Mouse (Mus musculus) adipocyte (in vitro differentiated cells): ENCODE measurements around the gene Mgst2.

Experiments
- DNase-seq: peaks from one replicate; pipeline ENCODE4 v3.0.0-alpha.2; 2016; ENCODE audit warnings: low spot score

Mgst2 gene

DNA sequence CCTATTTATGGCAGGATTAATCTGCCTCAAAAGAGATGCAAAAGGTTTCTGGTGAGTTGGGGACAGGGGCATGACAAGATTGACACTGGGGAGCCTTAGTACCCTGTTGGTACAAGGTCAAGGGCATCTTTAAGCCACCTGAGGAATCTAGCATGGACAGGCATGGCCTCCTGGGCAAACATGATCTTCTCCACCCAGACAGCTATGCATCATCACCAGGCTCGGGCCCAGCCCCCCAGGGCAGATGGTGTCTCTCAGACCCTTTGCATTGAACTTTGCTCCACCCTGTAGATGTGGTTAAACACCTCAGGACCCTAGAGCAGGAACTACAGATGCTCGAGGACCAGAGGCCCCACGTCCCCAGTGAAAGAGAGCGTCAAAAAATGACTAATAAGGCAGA, at the start of gene Mgst2:
TSS of gene Mgst2 (plus strand) at position 301 of the 400 bp plus-strand sequence.
- no peak for DNase-seq

DNA sequence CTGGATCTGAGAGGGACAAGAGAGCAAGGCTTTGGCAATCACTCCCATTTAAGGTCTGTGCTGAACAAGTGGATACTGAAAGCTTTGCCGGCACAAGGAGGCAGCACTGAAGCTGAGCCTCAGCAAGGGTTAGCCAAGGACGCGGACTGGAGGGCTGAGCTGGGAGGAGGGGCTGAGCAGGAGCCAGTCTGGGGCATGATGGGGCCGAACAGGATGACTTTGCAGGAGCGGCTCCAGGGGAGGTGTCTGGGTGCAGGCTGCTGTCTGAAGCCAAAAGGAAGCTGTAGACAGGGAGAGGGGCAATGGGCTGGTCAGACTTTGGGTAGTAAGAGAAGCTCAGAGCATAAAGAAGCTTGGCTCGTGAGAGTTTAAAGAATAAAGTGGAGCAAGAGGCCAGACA, 48.2 kb upstream of the Mgst2 start:
- DNase-seq, result peak; percentile 16

DNA sequence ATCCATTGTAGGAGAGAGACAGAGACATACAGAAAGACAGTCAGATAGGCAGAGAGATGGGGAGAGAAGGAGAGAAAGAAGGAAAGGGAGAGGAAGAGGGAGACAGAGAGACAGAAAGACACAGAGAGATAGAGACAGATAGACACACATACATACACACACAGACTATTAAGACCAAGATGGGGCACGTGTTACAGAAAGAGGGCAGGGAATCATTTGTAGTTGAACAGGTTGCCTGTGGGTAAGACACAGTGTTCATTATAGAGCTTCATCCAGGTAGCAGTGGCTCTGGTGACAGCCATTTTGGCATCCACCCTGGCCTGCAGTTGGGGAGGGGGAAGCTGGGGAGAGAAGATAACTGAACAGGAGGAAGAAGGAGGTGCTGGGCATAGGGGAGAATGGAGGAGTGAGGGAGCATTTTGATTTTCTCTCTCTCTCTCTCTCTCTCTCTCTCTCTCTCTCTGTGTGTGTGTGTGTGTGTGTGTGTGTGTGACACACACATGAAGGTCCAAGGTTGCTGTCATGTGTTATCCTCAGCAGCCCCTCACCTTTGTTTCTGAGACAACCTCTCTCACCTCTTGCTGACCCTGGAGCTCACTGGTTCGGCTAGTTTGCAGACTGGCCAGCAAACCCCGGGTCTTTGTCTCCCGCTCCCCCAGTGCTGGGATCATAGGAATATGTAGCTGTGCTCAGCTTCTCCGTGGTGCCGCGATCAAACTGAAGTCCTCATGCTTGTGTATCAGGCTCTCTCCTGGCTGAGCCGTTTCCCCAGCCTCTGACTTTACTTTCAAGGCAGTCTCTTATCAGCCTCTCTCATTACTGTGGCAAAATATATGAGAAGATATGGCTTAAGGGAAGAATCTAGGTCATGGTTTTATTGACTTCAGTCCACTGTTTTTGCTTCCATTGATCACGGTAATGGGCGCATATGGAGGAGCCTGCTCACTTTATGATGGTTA, 47.5 kb upstream of the Mgst2 start:
- DNase-seq, result no peak

DNA sequence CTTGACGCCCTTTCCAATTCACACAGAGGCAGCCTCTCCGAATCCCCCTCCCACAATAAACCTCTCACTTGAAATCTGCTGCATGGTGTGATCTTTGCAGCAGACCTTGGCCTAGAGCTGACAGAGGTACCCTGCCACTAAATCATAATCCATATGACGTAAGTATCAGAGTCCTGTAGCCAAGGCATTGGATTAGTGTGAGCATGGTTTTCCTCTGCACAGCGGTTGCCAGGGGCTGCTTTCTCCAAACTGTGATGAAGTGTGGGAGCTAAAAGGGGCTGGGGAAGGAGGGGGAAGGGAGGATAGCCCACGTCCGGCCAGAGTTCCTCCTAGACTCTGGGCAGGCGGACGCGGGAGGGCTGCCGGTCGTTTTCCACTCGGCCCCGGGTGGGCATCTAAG, 45.9 kb upstream of the Mgst2 start:
- DNase-seq, result no peak

DNA sequence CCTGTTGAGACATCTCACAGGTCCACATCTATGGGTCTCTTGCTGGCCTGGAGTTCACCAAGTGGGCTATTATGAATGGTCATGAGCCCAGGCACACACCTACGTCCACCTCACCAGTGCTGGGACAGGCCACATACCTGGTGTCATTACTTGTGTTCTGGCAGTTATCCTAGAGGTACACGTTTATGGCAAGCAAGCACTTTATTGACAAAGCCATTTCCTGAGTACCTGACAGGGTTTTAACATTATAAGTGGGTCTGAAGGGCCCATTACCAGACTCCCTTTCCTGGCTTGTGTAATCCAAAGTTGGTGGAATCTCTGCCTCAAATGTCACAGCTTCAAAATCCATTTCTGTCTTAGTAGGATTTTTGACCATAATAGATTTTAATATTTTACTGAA, 36.2 kb upstream of the Mgst2 start:
- no peak for DNase-seq

DNA sequence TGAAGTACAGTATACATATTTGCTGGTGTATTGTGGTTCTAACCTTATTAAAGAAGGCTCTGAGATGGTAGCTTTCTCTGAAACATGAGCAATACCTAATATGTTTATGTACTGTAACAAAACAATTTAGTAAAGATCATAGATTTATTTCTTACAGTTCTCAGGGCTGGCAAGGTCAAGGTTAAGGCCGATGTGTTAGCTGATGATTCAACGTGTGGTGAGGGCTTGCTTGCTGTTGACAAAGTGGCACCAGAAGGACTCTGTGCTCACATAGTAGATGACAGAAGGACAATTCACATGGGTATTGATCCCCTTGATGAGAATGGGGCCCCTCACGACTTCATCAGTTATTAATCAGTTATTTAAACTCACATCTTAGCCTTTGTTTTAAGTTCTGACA, 32.4 kb upstream of the Mgst2 start:
- no peak for DNase-seq

DNA sequence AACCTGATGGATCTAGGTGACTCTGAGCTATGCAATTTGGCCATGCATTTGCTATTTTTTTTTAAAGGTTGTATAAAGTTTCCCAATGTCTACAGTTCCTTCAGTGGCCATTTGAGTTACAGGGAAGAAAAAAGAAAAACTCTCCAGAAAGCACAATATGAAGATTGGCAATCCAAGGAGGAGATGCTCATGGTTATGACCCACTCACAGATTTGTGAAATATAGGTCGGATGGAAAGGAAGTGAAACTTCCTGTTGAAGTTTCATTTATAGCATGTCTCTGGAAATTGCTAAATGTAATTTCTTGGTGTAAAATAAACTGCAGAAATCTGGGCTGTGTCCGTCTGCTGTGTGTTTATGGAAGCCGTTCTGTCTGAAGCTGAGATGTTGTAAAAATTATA, 31.2 kb upstream of the Mgst2 start:
- no peak for DNase-seq

DNA sequence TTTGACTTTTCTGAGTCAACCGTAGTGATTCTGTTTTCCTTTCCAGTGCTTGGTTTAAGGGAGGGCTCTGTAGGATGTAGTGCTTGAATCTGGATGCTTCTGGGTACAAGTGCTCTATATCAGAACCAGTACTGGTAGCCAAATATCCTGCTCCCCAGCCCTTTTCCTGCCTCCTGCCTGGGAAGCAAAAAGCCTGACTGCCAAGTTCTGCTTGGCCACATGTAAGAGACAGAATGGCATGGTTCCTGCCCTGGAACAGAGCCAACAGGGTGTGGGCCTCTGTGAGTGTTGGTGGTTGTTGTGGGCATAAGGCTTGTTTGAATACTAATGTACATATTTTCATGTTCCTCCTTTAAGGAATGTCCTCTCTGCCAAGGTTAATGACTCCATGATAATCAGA, 29.4 kb upstream of the Mgst2 start:
- no peak for DNase-seq

DNA sequence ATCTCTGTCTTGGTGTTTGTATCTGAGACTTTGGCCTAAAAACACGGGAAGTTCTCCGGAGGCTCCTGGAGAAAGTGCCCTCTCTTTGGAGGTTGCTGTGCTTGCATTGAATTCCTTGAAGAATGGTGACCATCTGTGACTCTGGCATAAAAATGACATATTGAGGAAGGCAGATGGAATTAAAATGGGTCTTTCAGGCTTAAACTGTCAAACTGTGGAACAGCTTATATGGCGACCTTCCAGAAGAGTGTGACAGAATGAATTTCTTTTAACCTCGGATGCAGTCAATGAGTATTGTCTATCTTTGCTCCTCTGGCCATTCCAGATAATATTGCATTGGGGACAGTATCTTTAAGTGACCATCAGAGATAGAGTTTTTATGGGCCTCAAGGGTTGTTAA, 28.2 kb upstream of the Mgst2 start:
- no peak for DNase-seq

DNA sequence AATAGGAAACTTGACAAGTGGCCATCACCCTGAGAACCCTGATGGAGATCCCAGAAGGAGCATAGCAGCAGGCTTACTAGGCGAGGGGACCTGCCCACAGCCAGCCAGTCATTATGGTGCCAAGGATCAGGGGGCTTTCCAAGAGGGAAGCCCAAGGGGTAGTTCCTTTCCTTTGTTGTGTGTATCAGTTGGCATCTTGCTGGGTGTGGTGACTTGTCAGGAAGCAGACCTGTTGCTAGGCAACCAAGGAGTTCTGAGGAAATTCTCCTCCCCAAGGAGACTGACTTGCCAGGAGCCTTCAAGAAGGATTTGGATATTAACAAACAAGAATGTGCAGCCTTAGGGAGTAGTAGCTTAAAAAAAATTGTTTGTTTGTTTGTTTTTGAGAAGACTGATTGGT, 25.7 kb upstream of the Mgst2 start:
- peak; percentile 39 for DNase-seq

DNA sequence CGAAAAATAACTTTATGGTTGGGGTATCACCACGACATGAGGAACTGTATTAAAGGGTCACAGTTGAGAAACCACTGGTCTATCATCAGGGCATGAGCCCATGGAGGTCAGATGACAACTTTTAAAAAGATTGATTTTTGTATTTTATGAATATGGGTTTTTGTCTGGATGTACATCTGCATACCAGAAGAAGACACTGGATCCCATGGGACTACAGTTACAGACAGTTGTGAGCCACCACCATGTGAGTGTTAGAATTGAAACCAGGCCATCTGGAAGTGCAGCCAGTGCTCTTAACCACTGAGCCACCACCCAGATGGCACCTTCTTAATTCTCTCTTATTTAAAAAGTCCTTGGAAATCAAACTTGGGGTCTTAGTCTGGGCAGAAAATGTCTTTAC, 24.2 kb upstream of the Mgst2 start:
- DNase-seq, result no peak

DNA sequence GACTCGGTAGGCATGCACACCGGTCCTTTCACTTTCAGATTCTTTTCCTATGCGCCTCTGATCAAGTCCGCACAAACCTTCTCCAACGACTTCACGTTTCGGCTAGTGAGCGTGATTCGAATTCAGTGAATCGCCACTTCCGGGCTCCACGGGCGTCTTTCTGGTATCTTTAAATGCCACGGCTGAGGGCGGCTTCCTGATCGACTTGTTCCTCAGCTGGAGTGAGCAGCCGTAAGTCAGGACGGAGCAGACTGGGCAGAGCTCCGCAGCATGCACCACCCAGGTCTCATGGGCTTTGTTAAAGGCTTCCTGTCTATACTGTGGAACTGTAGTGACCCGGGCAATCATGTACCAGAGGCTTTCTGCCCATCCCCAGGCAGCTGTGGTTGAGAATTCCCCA, 23.5 kb upstream of the Mgst2 start:
- DNase-seq, result no peak

DNA sequence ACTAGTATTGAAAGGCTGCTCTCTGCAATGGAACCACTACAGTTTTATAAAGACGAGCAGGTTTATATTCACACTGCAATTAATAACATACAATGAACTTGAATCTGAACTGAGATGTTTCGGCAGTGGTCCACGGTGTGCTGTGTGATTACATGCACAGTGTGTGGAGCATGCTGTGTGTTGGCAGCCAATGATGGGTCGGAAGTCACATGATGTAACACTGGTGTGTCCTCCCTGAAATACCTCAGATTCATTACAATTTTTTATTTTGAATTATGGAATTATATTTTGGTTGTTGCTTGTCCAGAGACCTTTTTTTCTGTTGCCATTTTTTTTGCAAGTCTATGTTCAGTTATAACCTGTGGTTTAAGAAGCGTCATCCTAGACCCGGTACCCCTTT, 22.8 kb upstream of the Mgst2 start:
- no peak for DNase-seq

DNA sequence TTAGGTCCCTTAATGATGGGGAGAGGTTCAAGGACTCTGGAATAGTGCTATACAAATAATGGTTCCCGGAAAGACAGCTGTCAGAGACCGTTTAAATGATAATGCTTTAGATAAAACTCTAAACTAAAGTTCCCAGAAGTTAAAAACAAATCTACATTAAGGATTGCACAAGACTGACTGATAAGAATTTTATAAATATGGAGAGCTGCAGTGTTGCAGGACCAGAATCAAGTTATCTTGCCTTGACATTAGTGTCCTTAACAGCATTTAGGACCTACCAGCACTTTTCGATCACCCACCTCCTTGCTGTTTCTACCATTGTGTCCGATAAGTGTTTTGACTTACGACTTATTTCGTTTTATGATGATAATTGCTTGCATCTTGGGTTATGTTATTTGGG, 21.9 kb upstream of the Mgst2 start:
- DNase-seq, result no peak

DNA sequence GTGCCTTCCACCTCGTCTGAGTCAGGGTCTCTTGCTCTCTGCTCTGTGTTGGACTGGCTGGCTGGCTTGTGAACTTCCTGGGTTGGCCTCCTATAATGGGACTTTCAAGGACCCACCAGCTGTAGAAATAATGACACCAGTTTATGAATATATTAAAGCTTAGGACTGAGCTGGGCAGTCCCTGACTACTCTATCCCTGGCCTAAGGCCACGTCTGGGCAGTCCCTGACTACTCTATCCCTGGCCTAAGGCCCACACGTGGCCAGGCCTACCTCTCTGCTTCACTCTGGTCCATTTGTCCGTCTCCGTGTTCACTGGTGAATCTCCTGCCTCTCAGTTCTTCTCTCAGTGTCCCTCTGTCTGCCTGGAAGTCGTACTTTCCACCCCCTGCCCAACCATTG, 14.7 kb upstream of the Mgst2 start:
- no peak for DNase-seq

DNA sequence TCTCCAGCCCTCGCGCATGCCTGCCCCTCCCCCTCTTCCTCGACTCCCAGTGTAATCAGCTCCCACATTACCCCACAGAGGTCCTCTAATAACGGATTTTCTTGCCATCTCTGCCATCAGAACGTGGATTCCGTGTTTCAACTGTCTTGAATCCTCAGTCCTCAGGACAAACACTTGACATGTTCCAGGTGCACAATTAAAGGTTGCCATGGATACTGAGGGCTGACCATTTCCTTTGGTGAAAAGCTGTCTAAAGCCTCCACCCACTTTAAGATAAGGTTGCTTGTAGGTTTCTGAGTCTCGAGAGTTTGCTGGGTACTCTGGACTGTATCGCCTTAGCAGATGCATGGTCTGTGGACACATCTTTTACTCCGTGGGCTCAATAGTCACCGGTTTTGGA, 13.9 kb upstream of the Mgst2 start:
- no peak for DNase-seq

DNA sequence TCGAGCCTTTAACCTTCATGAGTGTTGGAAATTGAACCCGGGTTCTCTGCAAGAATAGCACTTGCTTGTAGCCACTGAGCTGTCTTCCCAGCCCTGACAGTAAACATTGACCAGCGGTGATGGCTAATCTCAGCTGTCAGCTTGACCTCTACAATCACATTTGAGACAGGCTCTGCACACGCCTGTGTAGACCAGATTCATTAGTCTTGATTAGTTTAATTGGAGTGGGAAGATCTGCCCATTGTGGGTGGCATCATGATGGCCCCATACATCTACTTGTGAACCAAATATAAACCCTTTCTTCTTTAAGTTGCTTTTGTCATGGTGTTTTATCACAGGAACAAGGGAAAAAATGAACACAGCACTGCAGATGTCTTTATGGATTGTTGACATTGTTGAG, 12.8 kb upstream of the Mgst2 start:
- no peak for DNase-seq

DNA sequence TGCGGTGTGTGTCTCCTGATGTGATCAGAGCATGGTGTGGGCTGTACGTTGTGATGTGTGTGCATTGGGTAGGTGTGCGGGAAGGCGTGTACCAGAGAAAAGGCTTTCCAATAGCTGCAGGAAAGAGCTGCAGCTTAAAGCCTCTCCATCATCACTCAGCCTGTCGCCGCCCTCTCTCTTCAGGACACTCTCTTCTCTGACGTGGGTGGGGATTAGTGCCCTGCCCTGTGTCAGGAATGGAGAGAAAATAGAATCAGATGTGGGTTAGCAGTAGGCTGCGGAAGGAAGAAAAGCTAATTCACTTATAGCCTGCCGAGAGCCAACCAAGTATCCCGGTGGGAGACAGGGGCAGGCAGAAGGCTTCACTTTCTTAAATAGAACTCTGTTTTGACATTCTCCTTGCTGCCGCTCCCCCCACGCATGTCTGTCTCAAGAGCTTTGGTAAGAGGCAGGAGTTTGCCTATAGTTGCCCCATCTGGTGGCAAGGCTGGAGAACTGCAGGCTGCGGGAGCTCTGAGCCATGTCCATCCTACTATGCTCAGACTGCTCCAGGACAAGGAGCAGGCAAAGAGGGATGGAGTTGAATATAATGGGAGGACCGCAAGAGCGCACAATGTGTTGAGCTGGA, 12.0 kb upstream of the Mgst2 start:
- peak; percentile 74 for DNase-seq

DNA sequence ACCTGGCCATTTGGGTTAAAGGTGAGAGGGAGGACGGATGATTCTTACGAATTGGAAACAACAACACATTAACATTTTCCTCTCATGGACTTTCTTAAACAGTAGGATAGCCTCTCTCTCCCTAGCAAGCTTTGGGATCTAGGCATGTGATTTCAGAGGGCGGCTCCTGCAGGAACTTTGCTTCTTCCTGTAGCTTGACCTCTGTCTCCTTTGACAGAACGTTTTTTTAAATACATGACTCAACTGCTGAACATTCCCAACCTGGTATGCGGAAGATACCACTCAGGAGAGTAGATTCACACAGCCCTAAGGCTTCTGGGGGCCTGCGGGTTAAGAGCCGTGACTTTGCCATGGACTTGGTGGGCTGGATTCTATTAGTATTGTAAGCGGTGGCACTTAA, 10.7 kb upstream of the Mgst2 start:
- DNase-seq, result no peak

DNA sequence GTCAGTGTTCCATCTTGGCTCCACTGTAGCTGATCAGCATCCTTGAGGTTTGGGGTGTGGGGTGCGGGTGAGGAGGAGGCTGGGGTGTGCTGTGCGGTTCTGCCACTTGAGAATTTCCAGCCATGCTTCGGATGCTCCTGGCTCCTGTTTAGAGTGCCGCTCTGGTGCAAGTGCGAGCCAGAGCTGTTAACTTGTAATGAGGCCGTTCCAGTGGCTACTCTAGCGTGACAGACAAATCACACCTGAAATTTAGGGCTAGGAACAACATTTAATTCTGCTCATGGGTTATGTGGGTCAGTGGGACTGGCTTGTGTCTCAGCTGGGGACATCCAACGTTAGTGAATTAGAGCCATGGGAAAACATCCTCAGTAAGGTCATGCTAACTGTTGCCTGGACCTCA, 10.2 kb upstream of the Mgst2 start:
- no peak for DNase-seq

DNA sequence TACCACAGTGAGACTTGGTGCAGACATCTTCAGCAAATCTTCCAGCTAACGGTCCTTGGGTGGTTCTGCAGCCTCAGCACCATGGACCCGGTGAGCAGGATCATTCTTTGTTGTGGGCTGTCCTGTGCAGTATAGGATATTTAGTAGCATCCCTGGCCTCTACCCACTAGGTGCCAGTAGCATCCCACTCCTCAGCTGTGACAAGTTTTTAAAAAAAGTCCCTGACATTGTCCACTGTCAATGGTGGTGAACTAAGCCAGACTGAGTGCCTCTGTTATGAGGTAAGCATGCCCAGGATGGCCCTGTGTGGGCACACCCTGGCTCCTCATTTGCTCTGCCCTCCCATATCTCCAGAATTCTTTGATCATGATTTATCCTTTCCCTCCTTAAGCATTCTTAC, 9.0 kb upstream of the Mgst2 start:
- DNase-seq, result peak; percentile 54

DNA sequence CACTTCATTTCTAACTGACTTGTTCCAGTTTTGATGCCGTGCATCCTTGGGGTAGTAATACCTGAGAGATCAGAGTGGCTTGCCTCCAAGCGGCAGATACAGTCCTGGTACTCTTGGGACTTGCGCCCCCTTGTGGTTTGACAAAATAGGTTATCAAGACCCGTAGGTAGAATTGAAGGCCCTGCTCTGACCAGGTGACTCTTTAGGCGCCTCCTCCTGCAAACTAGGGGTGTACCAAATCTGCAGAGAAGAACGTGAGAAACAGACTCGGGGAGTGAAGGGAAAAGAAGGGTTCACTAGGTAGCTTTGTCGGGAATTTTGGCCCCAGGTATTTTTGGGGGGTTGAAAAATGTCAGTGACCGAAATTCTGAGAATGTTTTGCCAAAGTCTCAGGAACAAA, 7.9 kb upstream of the Mgst2 start:
- peak; percentile 51 for DNase-seq

DNA sequence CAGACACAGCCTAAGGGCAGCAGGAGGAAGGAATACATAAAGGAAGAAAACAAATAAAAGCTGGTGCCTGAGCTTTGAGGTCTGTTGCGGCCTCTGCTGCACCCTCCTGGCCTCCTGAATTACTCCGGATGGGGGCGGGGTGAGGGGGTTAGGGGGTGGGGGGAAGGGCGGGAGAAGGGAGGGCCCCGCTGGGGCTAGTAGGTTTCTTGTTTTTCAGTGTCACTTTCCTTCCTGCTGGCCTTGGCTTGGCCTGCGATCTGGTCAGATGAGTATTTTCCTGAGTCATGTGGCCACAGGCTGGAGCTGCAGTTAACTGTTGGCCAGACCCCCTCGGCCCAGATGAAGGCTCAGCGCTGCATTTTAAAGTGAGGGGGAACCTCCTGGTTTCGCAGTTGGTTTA, 7.5 kb upstream of the Mgst2 start:
- DNase-seq, result no peak
